Mouse (Mus musculus): ENCODE measurements around the gene Card11. TPM values are rescaled to one million over a fixed set of nuclear protein-coding genes. Genes with fewer than 3 reads are reported as not detected.

Gene Card11
- polyA plus RNA-seq, 1 experiment from 2014 or later: 0.41 TPM

DNA sequence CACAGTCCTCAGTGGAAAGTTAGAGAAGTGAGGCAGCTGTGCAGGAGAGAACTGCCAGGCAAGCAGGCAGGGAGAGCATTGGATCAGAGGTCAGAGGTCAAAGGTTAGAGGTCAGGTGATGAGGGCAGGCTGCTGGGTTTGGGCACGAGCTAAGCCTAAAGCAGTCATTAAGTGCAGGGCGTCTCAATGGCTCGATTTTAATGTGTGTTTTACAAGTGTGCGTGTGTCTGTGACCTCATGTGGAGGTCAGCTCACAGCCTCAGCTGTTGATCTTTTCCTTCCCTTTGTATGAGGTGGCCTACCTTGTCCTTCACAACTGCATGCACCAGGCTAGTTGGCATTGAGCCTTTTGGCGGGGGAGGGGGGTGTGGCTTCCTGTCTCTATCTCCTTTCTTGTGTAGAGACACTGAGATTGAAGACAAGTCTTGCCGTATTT is 19.0 kb downstream of the Card11 start:
- Histone ChIP-seq H3K36me3 (no peaks in the 10 kb centered on the region), H3K4me3 (no peak overlapping the region), H3K27ac (no peak overlapping the region), H3K27me3 (no peaks in the 10 kb centered on the region), H3K9ac (no peak overlapping the region), H3K4me1 (0 out of 2 replicates have a peak, but pooled peaks cover 2% of the 10 kb centered on the region), H3K4me2 (replicated peaks) (no peak overlapping the region), H3K9me3 (no peaks in the 10 kb centered on the region)
- 9% methylated on average over 6 of the region's 6 CpGs for WGBS
- ATAC-seq (ENCODE audit: insufficient number of reproducible peaks, insufficient read depth, low FRiP score, low TSS enrichment): no peak

DNA sequence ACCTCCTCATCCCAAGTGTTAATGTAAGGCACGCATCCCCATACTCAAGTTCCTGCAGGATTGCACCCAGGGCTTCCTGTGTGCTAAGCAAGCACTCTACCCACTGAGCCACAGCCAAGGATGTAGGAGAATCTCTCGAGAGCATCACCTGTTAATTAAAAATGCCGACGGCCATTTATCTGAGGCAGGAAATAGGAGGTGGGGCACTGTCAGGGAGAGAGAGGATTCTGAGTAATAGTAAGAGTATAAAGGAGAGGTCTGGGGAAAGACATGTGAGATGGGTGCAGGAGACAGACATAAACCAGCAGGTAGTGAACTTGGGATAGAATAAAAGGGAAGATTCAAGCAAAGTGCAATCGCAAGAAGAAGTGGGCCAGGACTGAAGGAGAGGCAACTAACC is 19.6 kb downstream of the Card11 start:
- no peak for ATAC-seq (ENCODE audit: insufficient number of reproducible peaks, insufficient read depth, low FRiP score, low TSS enrichment)
- H3K4me1 ChIP-seq: 0 out of 2 replicates have a peak, but pooled peaks cover 2% of the 10 kb centered on the region
- H3K27me3 ChIP-seq: no peaks in the 10 kb centered on the region
- no peak overlapping the region for H3K4me2 ChIP-seq (replicated peaks)
- H3K4me3 ChIP-seq: no peak overlapping the region
- WGBS: 67% methylated on average over 5 of the region's 5 CpGs
- no peaks in the 10 kb centered on the region for H3K9me3 ChIP-seq
- no peak overlapping the region for H3K27ac ChIP-seq
- no peaks in the 10 kb centered on the region for H3K36me3 ChIP-seq
- H3K9ac ChIP-seq: no peak overlapping the region

DNA sequence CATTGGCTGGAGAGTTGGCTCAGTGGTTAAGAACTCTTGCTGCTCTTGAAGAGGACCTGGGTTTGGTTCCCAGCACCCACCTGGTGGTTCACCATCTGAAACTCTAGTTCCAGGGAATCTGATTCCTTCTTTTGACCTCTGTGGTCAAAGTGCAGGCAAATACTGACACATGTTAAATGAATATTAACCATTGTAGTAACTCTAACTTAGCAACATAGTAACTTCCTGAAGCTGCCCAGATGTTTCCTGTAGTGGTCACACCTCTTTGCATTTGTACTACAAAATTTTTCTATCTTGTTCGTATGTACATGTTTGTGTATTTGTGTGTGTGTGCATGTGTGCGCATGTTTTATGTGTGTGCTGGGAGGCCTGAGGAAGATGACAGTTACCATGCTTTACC is 20.3 kb downstream of the Card11 start:
- WGBS: 98% methylated on average over 2 of the region's 2 CpGs
- Histone ChIP-seq H3K4me2 (replicated peaks) (no peak overlapping the region), H3K9ac (no peak overlapping the region), H3K4me1 (0 out of 2 replicates have a peak, but pooled peaks cover 2% of the 10 kb centered on the region), H3K27me3 (no peaks in the 10 kb centered on the region), H3K4me3 (no peak overlapping the region), H3K9me3 (no peaks in the 10 kb centered on the region), H3K36me3 (no peaks in the 10 kb centered on the region), H3K27ac (no peak overlapping the region)
- ATAC-seq (ENCODE audit: insufficient number of reproducible peaks, insufficient read depth, low FRiP score, low TSS enrichment): no peak

DNA sequence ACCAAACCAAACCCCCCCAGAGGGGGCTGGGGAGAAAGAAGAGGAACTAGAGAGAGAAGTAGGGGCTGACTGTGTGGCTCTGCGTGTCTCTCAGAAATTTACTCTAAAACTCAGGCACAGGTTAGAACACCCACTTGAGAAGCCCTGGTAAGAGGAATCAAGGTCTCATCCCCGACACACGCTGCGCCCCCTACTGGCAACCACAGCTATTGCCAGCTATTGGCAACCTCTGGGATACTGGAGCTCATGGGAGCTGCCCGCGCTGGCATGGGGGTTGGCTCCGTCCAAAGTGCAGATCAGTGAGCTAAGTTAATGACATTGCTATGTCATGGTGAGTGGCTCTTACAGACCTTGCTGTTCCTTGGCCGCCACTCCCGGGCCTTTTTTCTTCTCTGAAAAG is 37.4 kb downstream of the Card11 start:
- ATAC-seq (ENCODE audit: insufficient number of reproducible peaks, insufficient read depth, low FRiP score, low TSS enrichment): no peak
- H3K9ac ChIP-seq: no peak overlapping the region
- no peaks in the 10 kb centered on the region for H3K4me1 ChIP-seq
- no peaks in the 10 kb centered on the region for H3K9me3 ChIP-seq
- no peaks in the 10 kb centered on the region for H3K27me3 ChIP-seq
- no peak overlapping the region for H3K4me3 ChIP-seq
- 38% methylated on average over 9 of the region's 9 CpGs for WGBS
- H3K27ac ChIP-seq: no peak overlapping the region
- H3K36me3 ChIP-seq: no peaks in the 10 kb centered on the region
- no peak overlapping the region for H3K4me2 ChIP-seq (replicated peaks)

DNA sequence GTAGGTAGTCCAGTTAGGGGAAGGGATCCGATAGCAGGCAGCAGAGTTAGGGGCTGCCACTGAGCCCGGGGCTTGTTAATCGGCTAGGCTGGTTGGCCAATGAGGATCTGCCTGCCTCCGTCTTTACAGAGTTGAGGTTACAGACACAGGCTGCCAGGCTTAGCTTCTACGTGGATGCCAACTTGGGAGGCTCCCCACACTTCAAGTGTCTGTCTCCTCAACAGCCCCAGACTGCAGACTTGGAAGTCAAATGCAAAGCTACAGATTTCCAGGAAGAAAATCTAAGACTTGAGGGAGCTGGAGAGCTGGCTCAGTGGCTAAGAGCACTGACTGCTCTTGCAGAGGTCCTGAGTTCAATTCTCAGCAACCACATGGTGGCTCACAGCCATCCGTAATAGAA is 39.6 kb downstream of the Card11 start:
- Histone ChIP-seq H3K4me1 (no peaks in the 10 kb centered on the region), H3K27ac (no peak overlapping the region), H3K4me2 (replicated peaks) (no peak overlapping the region), H3K4me3 (no peak overlapping the region), H3K9me3 (no peaks in the 10 kb centered on the region), H3K9ac (no peak overlapping the region), H3K27me3 (no peaks in the 10 kb centered on the region), H3K36me3 (no peaks in the 10 kb centered on the region)
- no peak for ATAC-seq (ENCODE audit: insufficient number of reproducible peaks, insufficient read depth, low FRiP score, low TSS enrichment)
- 79% methylated on average over 6 of the region's 6 CpGs for WGBS

DNA sequence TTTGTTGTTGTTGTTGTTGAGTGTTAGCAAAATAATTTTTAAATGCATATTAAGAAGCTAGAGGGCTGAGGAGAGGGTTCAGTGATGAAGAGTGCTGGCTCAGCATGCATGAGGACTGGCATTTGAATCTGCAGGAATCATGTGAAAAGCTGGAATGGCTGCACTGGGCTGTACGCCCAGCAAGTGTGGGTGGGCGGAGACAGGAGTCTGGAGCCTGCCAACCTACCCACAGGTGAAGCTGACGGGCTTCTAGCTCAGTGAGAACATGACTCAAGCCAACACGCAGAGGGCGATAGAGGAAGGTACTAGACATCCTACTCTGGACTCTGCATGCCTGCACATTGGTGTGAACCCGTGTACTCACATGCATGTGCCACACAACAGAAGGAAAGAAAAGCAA is 41.2 kb downstream of the Card11 start:
- H3K27me3 ChIP-seq: no peaks in the 10 kb centered on the region
- H3K9ac ChIP-seq: no peak overlapping the region
- no peak for ATAC-seq (ENCODE audit: insufficient number of reproducible peaks, insufficient read depth, low FRiP score, low TSS enrichment)
- WGBS: 80% methylated on average over 6 of the region's 6 CpGs
- H3K9me3 ChIP-seq: no peaks in the 10 kb centered on the region
- H3K4me2 ChIP-seq (replicated peaks): no peak overlapping the region
- H3K27ac ChIP-seq: no peak overlapping the region
- no peak overlapping the region for H3K4me3 ChIP-seq
- no peaks in the 10 kb centered on the region for H3K36me3 ChIP-seq
- no peaks in the 10 kb centered on the region for H3K4me1 ChIP-seq

DNA sequence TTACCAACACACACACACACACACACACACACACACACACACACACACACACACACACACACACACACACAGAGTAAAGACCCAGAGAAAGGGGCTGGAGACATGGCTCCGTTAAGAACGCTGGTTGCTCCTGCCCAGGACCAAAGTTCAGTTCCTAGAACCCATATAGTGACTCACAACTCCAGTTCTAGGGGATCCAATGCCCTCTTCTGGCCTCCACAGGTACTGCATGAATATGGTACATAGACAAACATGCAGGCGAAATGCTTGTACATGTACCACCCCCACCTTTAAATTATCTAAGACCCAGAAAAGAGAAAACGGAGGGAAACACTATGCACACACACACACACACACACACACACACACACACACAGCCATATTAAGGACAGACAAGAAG is 43.3 kb downstream of the Card11 start:
- Histone ChIP-seq H3K27me3 (no peaks in the 10 kb centered on the region), H3K9ac (no peak overlapping the region), H3K4me1 (no peaks in the 10 kb centered on the region), H3K9me3 (no peaks in the 10 kb centered on the region), H3K27ac (no peak overlapping the region), H3K36me3 (no peaks in the 10 kb centered on the region), H3K4me2 (replicated peaks) (no peak overlapping the region), H3K4me3 (no peak overlapping the region)
- no peak for ATAC-seq (ENCODE audit: insufficient number of reproducible peaks, insufficient read depth, low FRiP score, low TSS enrichment)
- 72% methylated on average over 4 of the region's 4 CpGs for WGBS

DNA sequence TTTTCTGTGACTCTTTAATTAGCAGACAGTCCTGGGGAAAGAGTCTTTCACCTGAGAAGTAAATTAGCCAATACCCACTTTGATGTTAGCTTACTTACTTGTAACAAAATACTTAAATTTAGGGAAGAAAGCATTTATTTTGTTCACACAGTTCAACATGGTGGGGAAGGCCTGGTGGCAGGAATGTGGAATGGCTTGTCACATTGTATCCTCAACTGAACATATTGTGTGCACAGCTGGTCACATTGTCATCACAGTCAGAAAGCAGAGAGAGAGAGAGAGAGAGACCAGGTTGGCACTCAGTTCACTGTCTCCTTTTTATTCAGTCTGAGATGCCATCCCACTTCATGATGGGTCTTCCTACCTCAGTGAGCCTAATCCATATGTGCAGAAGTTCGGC is 44.7 kb downstream of the Card11 start:
- no peaks in the 10 kb centered on the region for H3K36me3 ChIP-seq
- ATAC-seq (ENCODE audit: insufficient number of reproducible peaks, insufficient read depth, low FRiP score, low TSS enrichment): no peak
- no peaks in the 10 kb centered on the region for H3K9me3 ChIP-seq
- no peak overlapping the region for H3K4me3 ChIP-seq
- no peaks in the 10 kb centered on the region for H3K27me3 ChIP-seq
- WGBS: 90% methylated on average over 1 of the region's 1 CpGs
- no peak overlapping the region for H3K27ac ChIP-seq
- H3K4me1 ChIP-seq: no peaks in the 10 kb centered on the region
- H3K9ac ChIP-seq: no peak overlapping the region
- no peak overlapping the region for H3K4me2 ChIP-seq (replicated peaks)

DNA sequence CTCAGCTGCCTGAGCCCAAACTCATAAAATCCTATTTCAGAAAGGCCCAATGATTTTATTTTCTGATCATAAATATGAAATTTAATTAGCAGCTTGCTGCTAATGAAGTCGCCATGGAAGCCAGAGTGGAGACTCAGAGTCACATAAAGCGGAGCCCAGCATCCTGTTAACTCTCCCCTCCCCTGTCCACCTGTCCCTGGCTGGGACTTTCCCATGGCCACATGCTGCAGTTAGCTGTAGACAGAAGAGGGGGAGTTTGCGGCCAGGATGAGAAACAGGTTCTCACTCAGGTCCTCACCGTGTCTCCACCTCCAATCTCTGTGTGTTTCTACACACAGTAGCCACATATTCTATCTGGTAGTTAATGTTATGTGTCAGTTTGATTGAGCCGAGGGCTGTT is 48.6 kb downstream of the Card11 start:
- no peaks in the 10 kb centered on the region for H3K4me1 ChIP-seq
- H3K9me3 ChIP-seq: no peaks in the 10 kb centered on the region
- H3K4me2 ChIP-seq (replicated peaks): no peak overlapping the region
- H3K36me3 ChIP-seq: no peaks in the 10 kb centered on the region
- H3K27ac ChIP-seq: no peak overlapping the region
- H3K4me3 ChIP-seq: no peak overlapping the region
- no peaks in the 10 kb centered on the region for H3K27me3 ChIP-seq
- ATAC-seq (ENCODE audit: insufficient number of reproducible peaks, insufficient read depth, low FRiP score, low TSS enrichment): no peak
- no peak overlapping the region for H3K9ac ChIP-seq
- WGBS: 87% methylated on average over 5 of the region's 5 CpGs

DNA sequence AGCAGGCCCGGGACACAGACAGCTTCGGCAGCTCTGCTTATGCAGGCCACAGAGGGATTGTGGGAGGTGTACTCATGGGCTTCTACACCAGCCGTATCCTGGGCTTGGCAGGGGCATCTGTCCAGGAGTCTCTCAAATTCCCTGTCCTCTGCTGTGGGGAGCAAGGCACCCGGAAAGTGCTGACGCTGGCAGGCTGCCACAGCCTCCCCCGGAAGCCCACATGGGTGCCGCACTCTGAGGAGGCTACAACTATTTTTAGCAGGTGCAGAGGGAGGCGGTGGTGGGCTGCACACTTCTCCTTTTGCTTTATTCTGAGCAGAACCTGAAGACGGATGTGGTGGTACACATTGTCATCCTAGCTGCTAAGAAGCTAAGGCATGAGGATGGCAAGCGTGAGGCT is 52.4 kb downstream of the Card11 start:
- Histone ChIP-seq H3K4me3 (no peak overlapping the region), H3K9me3 (no peaks in the 10 kb centered on the region), H3K9ac (no peak overlapping the region), H3K4me2 (replicated peaks) (no peak overlapping the region), H3K27ac (no peak overlapping the region), H3K27me3 (no peaks in the 10 kb centered on the region), H3K36me3 (no peaks in the 10 kb centered on the region), H3K4me1 (no peaks in the 10 kb centered on the region)
- no peak for ATAC-seq (ENCODE audit: insufficient number of reproducible peaks, insufficient read depth, low FRiP score, low TSS enrichment)
- WGBS: 77% methylated on average over 10 of the region's 10 CpGs

DNA sequence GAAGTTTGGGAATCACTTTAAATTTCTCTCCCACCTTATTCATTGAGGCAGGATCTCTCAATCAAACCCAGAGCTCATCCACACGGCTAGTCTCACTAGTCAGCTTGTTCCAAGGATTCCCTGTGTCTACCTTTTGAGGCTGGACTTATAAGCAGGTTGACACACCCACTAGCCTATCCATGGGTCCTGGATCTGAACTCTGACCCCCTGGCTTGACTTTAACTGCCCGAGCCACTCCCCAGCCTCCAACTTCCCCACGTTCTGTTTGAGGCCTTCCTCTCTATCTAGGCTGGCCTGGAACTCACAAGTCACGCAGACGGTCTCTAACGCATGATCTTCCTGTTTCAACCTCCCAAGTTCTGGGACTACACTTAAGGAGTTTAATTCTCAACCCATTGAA is 54.3 kb downstream of the Card11 start:
- no peaks in the 10 kb centered on the region for H3K27me3 ChIP-seq
- H3K4me2 ChIP-seq (replicated peaks): no peak overlapping the region
- no peak overlapping the region for H3K27ac ChIP-seq
- 73% methylated on average over 6 of the region's 6 CpGs for WGBS
- H3K9ac ChIP-seq: no peak overlapping the region
- H3K9me3 ChIP-seq: no peaks in the 10 kb centered on the region
- H3K4me1 ChIP-seq: no peaks in the 10 kb centered on the region
- H3K4me3 ChIP-seq: no peak overlapping the region
- H3K36me3 ChIP-seq: no peaks in the 10 kb centered on the region
- no peak for ATAC-seq (ENCODE audit: insufficient number of reproducible peaks, insufficient read depth, low FRiP score, low TSS enrichment)

DNA sequence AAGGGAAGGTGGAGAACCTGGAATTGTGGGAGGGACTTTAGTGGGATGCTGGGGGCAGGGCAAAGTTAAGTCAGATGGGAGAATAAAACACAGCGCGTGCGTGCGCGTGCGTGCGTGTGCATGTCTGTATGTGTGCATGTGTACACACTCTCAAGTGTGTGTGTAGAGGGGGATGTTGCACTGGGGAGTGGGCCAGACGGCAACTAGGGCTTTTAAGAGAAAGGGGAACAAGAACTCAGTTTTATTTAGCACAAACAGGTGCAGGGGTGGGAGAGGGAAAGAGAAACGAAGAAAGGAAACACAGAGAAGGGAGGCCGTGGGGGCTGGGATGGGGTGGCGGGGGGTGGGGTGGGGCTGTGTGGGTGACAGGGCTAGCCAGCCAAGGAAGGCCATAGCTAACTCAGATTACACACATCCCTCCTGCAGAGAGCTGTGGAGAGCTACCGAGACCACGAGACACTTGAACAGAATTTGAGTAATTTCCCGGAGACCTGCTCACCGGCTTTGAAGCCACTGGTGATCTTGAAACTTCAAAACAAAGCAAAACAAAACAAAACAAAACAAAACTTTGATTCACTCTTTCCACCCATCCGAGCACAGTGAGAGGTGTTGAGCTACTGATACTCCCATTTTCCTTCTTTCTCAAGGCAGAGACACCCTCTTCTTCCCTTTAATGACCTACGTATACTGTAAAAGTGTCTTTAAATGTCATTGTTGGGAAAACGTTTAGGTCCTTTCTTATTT is 55.8 kb downstream of the Card11 start:
- H3K27ac ChIP-seq: no peak overlapping the region
- WGBS: 72% methylated on average over 17 of the region's 18 CpGs

More for the DNA sequence above, 55.8 kb downstream of the Card11 start:
- ATAC-seq (ENCODE audit: insufficient number of reproducible peaks, insufficient read depth, low FRiP score, low TSS enrichment): no peak
- H3K27me3 ChIP-seq: no peaks in the 10 kb centered on the region
- H3K9me3 ChIP-seq: no peaks in the 10 kb centered on the region
- no peak overlapping the region for H3K9ac ChIP-seq
- no peaks in the 10 kb centered on the region for H3K36me3 ChIP-seq
- H3K4me2 ChIP-seq (replicated peaks): no peak overlapping the region
- H3K4me3 ChIP-seq: no peak overlapping the region
- no peaks in the 10 kb centered on the region for H3K4me1 ChIP-seq
